Mouse (Mus musculus): ENCODE results near the gene Ctnnd2.

DNA sequence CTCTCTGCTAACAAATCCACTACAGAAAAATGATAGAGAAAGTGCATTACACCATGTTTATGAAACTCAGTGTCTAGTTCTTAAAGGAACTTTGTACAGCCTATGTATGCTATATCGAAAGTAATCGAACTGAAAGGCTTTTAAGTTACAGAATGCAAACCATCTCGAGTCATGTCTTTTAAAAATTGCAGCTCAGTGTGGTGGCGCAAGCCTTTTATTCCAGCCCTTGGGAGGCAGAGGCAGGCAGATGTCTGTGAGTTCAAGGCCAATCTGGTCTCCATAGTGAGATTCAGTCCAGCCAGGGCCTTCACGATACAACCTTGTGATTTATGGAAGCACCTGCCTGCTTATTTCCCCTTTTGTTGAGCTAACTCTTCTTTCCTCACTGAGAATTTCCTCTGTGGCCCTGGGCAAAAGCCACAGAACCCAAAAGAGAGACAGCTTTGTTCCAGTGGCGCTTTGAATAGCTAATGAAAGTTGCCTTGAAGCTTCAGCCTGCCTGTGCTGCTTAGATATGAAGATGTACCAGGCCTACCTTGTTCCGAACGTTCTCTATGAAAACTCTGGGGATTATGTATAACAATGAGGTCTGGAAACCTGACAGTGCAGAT lies 488.3 kb downstream of the Ctnnd2 start:
- TF ChIP-seq CTCF (IDR thresholded peaks at IDR 0.05; ENCODE audit: low read depth), result no peak
- no peak for TF ChIP-seq EP300 (IDR thresholded peaks at IDR 0.05; ENCODE audit: low read depth)

All from liver, postnatal 0 days (tissue).